Mouse (Mus musculus) hematopoietic stem cell, adult 5-6 weeks (primary cell): ENCODE data around the gene Fgf22. TPM values are rescaled to one million over a fixed set of nuclear protein-coding genes. Genes with fewer than 3 reads are reported as not detected.

Experiments
- ATAC-seq, 2 experiments: fragments of 125-278 bp in 1 of 2; replicated peaks in 1 of 2; 2 replicates each; pipeline ENCODE4 v1.8.0; 2016 to 2017; ENCODE audit warnings: inconsistent platforms in 2 of 2, mild to moderate bottlenecking in 2 of 2, moderate number of reproducible peaks in 2 of 2, low read depth in 1 of 2, moderate TSS enrichment in 1 of 2; ENCODE audit not compliant: low FRiP score in 2 of 2, poor library complexity in 2 of 2, severe bottlenecking in 2 of 2, insufficient read depth in 1 of 2, low TSS enrichment in 1 of 2
- total RNA-seq: library from RNA; stranded (forward); fragments of 172-1452, 232-1000 nt; gene quantifications from 2 replicates; pipeline ENCODE4 v1.2.3, GENCODE M21; 2017

Gene Fgf22
- not detected in 2 replicates for total RNA-seq

DNA sequence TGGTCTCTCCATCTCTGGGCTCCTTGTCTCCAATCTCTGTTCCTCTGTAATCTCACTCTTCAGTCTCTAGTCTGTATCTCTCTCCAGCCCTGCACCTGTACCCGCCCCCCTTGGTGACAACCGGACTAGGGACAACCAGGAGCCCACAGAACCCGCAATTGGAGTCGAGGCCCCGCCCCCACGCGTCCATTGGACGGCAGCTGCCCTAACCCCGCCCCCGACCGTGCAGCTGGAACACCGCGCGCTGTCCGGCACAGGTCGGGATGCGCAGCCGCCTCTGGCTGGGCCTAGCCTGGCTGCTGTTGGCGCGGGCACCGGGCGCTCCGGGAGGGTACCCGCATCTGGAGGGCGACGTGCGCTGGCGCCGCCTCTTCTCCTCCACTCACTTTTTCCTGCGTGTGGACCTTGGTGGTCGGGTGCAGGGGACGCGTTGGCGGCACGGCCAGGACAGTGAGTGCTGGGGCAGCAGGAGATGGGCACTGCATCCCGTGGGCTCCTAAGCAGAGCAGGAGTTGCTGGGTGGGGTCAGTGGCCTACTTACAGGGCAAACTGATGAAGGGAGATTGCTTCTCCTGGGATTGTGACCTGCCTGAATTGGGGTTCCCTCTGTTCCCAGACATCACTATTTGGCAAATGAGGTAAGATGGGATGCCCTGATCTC lies at the start of gene Fgf22:
Gene Fgf22, plus strand, starts transcription at position 221 of the 661 bp plus-strand sequence.
- peak; percentile 17 to 64 for ATAC-seq

DNA sequence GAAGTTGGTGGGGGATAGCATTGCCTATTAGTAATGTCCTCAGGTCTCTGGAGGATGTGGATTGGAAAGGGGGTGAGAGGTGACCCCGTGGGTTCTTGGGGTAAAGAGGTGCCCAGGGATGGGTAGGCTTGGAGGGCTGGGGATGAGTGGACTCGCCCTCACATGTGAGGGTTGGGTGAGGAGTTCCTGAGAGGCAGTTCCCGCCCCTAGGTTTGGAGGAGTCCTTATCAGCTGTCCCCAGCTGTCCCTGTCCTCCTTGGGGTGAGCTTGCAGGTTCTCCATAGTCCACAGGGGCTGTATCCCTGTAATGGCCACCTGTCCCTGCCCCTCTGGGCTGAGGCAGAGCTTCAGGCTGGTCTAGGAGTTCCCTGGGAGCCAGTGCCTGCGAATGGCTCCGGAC lies 48.9 kb upstream of the Fgf22 start:
- ATAC-seq = no peak; a peak in 1 of 4 replicates

DNA sequence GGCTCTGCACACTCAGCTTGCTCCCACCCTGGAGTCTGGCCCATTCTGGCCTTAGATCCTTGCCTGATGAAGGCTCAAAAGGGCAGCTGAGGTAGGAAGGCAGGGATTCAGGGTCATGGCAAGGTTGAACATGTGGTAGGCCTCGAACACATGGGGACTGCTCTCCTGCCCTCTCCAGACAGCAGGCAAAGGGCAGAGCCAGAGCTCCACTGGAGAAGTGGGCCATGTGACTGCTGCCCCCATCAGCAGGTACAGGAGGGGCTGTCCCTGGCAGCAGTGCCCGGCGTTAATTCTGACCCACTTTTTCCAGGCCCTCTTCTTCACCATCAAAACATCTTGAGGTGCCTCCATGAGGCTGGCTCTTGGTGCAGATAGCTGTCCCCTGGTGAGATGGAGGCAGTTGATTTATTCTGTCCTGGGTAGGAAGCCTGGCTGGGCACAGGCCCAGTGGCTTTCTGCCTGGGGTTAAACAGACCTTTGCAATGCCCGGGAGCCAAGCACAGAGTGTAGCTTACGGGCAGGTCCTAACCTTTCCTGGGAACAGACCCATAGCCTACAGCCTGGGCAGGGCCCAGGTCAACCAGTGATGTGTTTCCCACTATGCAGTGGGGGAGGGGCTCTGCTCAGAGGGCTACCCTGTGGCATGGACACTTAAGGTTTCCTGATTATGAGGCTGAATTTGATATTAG lies 48.3 kb upstream of the Fgf22 start:
- ATAC-seq = no peak

DNA sequence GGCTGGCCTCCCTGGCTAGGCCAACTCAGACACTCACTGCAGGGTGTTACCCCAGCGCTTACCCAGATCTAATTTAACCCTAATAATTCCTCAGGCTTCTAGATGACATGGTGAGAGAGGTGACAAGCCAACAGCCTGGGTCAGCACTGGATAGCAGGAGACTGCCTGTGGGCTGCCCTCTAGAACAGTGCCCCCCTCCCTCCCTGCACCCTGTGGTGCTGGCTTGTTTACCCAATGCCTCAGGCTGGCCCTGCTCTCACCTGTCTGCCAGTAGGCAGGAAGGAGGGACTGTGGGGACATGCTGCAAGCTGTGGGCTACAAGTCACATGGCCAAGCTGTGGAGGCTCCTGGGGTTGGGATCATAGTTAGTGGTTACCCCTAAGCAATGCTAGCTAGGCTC lies 47.7 kb upstream of the Fgf22 start:
- no peak for ATAC-seq

DNA sequence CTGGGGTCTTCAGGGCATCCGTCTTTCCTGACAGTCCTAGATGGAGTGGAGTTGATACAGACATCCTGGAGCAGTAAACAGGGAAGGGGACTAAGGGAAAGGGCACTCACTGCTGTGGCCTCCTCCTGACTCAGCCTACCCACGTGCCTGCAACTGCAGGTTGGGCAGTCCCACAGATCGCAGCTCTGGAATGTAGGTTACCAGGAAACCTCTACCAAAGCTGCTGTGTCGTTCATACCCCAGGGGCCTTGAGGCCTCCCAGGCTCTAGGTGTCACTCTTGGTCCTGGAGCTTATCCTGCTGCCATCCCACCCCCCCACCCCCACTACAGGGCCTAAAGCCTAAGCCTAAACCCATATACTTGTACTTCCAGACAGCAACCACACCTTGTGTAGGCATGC lies 47.1 kb upstream of the Fgf22 start:
- no peak for ATAC-seq

DNA sequence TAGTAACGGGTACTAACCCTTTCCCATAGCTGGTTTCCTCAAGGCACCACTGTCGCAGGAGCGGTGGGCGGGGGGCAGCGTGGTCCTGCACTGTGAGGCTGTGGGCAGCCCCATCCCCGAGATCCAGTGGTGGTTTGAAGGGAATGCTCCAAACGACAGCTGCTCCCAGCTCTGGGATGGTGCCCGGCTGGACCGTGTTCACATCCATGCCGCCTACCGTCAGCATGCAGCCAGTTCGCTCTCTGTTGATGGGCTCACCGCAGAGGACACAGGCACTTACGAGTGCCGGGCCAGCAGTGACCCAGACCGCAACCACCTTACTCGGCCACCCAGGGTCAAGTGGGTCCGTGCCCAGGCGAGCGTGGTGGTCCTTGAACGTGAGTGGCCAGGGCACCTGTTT lies 46.2 kb upstream of the Fgf22 start:
- ATAC-seq = no peak

DNA sequence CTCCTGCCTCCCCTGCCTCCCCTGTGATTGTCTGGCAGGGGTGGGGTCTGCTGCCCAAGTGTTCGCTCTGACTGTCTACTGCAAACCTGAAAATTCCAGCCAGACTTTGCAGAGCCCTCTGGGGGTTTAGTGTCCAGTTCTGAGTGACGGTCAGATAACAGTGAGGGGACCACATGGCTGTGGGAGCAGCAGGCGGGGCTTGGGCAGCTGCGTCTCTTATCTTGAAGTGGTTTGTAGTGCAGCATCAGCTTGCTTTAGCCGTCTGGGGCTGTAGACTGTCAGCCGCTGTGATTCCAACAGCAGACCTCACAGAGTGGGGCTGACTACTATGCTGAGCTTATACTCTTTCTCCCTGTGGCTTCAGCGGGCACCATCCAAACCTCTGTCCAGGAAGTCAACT lies 45.6 kb upstream of the Fgf22 start:
- ATAC-seq = no peak

DNA sequence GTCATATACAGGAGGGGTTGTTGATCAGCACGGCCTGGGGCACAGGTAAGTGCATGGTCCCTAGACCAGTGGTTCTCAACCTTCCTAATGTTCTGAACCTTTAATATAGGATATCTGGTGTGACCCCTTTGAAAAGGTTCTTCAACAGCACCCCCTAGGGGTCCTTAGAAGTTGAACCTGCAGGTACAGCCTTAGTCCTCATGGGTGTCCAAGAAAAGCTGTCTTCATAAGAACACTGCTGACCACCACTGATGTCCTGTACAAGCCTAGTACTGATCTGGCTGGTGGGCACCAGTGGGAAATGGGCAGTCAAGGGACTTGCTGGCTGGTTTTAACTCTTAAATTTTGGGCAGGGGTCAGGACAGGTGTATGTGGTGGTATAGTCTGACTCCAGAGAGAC lies 42.8 kb upstream of the Fgf22 start:
- ATAC-seq = 0 out of 4 replicates have a peak, but pooled peaks of 1 of the 2 experiments have one; percentile 15

DNA sequence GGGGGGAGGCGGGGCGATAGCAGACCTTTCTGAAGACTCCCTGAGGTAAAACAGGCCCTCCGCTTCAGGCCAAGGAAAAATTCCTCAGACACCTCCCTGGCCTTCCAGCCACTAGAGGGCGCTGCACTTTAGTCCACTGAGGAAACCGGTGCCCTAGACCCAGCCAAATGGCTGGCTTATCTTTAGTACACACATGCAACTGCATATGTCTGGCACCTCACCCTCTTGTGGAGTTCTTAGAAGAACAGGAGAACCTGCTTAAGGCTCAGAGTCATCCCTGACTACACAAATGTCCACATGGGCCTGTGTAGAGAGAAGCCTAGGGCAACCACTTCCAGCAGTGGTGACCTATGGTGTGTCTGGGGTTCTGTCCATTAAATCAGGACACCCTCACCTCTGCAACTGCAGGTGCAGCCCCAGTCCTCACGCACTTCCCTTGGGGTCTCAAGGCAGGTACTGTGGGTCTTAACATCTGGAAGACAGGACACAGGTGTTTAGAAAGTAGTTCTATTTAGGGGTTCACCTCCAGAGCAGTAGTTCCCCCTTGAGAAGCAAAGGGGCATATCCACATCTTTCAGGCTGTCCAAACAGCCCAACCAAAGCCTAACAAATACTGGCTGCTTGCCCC lies 42.3 kb upstream of the Fgf22 start:
- ATAC-seq = peak; percentile 46 to 51; a peak in 3 of 4 replicates

DNA sequence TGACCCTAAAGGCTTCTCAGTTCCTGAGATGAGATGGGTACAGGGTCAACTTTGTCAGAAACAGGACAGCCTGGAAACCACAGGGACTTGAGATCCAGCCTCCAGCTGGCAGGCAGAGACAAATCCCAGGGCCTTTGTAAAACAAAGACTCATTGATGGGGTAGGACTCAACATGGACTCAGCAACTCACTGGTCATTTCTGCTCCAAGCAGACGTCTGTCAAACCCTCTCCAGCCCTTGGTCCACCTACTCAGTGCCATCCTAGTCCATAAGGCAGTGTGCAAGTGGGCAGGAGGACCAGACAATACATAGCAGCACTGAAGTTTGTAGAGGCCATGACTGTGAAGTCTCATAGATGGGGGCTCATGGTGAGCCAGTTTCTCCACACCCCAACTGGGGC lies 41.7 kb upstream of the Fgf22 start:
- ATAC-seq = no peak

DNA sequence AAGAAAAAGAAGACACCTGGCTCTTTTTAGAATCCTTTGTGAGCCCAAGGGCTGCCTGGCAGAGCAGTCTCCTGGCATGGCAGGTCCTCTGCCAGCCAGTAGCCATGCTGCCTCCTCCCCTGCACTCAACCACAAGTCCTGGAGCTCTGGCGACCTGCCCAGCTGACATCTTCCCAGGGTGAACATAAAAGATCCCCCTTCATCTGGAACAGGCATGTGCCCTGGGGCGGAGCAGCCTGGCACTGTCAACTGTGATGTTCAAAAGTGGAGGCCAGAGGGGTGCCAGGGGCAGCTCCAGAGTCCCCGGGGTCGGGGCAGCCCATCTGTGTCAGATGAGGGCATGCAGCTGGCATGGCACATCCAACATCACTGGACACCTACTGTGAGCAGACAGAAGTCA lies 39.9 kb upstream of the Fgf22 start:
- ATAC-seq = no peak

DNA sequence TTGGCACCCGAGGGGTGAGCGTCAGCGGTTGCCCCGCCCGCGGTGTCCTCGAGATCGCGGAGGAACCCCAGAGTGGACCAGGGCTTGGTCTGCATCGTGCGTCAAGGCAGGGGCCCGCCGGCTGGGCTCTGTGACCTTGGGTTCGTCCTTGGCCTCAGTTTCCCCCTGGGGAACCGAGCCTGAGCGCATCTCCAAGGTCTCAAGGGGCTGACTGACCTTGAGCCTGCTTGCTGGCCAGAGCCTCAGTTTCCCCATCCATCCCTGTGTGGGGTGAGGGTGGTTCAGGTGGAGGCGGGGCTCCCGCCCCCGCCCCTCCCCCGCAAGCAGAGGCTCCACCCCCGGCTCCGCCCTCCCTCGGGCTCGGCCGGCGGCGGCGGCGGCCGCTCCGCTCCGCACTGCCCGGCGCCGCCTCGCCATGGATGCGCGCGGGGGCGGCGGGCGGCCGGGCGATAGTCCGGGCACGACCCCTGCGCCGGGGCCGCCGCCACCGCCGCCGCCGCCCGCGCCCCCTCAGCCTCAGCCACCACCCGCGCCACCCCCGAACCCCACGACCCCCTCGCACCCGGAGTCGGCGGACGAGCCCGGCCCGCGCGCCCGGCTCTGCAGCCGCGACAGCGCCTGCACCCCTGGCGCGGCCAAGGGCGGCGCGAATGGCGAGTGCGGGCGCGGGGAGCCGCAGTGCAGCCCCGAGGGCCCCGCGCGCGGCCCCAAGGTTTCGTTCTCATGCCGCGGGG lies 38.5 kb upstream of the Fgf22 start, which contains the start of gene Hcn2:
Gene Hcn2, plus strand, starts transcription at position 381 of the 734 bp plus-strand sequence.
- no peak for ATAC-seq

DNA sequence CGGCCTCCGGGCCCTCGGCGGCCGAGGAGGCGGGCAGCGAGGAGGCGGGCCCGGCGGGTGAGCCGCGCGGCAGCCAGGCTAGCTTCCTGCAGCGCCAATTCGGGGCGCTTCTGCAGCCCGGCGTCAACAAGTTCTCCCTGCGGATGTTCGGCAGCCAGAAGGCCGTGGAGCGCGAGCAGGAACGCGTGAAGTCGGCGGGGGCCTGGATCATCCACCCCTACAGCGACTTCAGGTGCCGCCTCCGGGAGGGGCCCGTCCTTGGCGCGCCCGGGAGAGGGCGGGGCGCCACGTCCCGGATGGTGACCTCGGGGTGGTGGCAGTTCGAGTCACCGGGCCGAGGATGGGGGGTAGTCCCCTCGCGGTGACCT lies 37.9 kb upstream of the Fgf22 start:
- ATAC-seq = no peak

DNA sequence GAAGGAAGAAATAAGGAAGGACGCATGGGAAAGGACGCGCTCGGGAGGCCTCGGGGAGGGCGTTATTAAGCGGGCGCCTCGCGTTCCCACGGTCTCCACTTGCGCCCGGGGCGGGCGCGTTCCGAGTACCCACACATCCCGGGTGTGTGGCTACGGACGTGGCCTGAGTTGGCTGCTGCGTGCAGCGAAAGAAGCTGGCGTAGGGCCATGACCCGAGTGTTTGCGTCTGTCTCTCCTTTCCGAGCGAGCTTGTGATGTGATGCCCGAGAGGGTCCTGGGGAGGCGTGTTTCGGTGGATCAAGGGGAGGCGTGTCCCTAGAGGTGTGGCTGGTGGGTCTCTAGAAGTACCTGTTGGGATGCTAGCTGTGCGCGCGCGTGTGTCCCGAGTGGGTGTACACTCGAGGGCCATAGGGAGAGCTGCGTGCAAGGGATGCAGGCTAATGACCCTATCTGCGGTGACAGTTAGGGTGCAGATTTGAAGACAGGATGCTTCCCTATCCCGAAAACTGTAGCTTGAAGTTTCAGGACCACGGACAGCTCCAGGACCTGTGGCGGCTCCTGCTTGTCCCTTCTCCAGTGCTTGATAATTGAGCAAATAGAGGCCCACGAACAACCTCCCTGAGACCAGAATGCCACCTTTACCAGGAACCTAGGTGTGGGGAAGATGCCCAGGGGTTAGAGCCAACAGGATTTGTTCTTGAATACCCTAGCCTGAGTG lies 37.1 kb upstream of the Fgf22 start:
- ATAC-seq = peak; percentile 44 to 61; a peak in 3 of 4 replicates

DNA sequence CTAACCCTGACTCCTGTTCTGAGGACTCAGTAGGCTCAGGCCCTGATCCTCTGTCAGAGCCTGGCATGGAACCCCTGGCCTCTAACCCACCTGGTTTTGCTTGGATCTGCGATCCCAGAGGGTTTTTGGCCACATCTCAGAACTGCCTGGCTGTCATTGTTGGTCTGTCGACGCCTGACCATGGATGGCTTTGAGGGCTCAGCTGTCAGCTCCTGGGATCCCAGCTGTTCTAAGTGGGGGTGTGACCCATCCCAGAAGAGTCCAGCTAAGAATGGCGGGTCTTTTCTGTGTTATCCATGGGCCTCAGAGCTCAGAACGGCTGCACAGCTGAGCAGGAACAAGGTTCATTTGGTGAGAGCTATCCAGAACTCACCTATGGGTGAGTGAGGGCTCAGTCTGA lies 33.8 kb upstream of the Fgf22 start:
- no peak for ATAC-seq

DNA sequence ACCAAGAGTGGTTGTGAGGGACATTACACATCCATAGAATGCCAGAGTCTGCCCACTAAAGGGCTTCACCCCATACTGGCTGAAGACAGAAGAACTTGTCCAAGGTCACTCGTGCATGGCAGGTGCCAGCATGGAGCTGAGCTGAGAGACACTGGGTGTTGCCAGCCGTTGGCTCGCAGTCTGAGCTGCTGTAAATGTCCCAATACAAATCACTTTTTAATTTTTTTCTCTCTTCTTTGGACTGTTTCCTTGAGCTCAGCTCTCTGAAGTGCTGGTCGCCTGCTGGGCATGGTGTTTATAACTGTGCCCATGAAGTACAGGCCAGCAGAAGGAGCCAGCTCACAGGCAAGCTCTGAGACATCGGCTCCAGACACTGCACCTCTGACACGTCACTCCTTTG lies 31.8 kb upstream of the Fgf22 start:
- no peak for ATAC-seq

DNA sequence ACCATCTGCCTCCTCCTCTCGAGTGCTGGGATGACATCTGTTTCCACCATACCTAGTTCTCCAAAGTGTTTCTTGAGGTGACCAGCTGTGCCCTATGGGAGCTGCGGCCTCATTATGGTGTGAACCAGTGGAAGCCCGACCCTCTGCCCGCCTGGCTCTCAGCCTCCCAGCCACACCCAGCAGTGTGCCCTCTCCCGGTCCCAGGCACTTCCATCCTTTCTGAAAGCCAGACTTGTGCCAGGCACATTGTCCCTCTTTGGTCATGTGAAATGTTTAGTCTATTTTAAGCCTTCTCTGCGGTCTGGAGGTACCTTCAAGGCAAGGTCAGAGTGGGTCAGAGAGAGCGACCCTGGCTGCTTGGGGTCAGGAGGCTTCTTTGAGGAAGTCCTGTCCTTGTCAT lies 31.2 kb upstream of the Fgf22 start:
- ATAC-seq = no peak
